Mouse (Mus musculus) ES-E14 (cell line): ENCODE data around the gene Prss42.

ENCODE experiments used
- CHD2 ChIP-seq: IDR thresholded peaks from 2 replicates; pipeline ENCODE4 v1.6.1; 2014; ENCODE audit warnings: mild to moderate bottlenecking, low read depth, low read length, inconsistent platforms
- HCFC1 ChIP-seq: IDR thresholded peaks from 2 replicates; pipeline ENCODE4 v1.6.1; 2012; ENCODE audit warnings: low read length, inconsistent platforms, borderline replicate concordance; ENCODE audit not compliant: insufficient read depth
- MAFK ChIP-seq: IDR thresholded peaks from 2 replicates; pipeline ENCODE4 v1.6.1; 2014; ENCODE audit warnings: mild to moderate bottlenecking, low read depth, low read length, inconsistent platforms; ENCODE audit not compliant: insufficient read depth
- ZC3H11A ChIP-seq: IDR thresholded peaks from 2 replicates; pipeline ENCODE4 v1.6.1; 2012; ENCODE audit warnings: low read depth, mild to moderate bottlenecking, inconsistent platforms, low read length, borderline replicate concordance
- ZNF384 ChIP-seq: IDR thresholded peaks from 2 replicates; pipeline ENCODE4 v1.6.1; 2012; ENCODE audit warnings: low read depth, low read length, inconsistent platforms

- TF ChIP-seq CHD2 = no peak
- no peak for TF ChIP-seq HCFC1
- no peak for TF ChIP-seq ZNF384
- no peak for TF ChIP-seq ZC3H11A
- TF ChIP-seq MAFK = no peak
Observed at GRCm38 (mm10) chr9:110778559-110778958, 19.4 kb upstream of the Prss42 start.
